Mouse (Mus musculus) adrenal gland (tissue): ENCODE data around the gene Isoc2b.
"Not testable (repeated sequence)": the region's sequence is repeated elsewhere in the genome, so short reads cannot be mapped to it uniquely, and the experiment has no call there.

Experiments used
- intact Hi-C: fragments of 180-260 bp; cut with DNase I; formaldehyde crosslinking; loops from one replicate; pipeline ENCODE4 v1.15.1; 2025

The Isoc2b gene

GRCm38 (mm10) chr7:4837639-4838038, 32.4 kb downstream of the Isoc2b start:
- intact Hi-C loops: no loop called here

DNA sequence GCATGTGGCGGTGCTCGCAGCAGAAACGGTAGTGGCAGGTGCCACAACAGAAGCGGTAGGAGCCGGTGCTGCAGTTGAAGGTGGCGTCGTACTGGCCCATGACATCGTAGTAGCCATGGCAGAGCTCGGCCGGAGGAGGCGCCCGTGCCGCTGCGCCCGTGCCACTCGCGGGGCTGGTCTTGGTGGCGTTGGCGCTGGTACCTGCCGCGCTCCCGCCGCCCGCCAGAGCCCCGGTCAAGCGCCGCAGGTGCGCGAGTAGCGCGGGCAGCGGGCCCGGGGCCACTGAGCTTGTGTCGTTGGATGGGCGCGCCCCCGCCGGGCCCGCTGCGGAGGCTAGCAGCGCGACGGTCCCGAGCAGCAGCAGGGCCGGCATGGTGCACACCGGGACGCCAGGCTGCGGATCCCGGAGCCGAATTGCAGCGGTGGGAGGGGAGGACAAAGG, 33.7 kb downstream of the Isoc2b start:
- intact Hi-C loops: no loop called here

- intact Hi-C loops: no loop called here
Measured at GRCm38 (mm10) chr7:4835631-4836327, 34.3 kb downstream of the Isoc2b start.

- intact Hi-C loops: no loop called here
Measured at GRCm38 (mm10) chr7:4830476-4830875, 39.6 kb downstream of the Isoc2b start.

GRCm38 (mm10) chr7:4825365-4825764, 44.7 kb downstream of the Isoc2b start:
- intact Hi-C loops: no loop called here

DNA sequence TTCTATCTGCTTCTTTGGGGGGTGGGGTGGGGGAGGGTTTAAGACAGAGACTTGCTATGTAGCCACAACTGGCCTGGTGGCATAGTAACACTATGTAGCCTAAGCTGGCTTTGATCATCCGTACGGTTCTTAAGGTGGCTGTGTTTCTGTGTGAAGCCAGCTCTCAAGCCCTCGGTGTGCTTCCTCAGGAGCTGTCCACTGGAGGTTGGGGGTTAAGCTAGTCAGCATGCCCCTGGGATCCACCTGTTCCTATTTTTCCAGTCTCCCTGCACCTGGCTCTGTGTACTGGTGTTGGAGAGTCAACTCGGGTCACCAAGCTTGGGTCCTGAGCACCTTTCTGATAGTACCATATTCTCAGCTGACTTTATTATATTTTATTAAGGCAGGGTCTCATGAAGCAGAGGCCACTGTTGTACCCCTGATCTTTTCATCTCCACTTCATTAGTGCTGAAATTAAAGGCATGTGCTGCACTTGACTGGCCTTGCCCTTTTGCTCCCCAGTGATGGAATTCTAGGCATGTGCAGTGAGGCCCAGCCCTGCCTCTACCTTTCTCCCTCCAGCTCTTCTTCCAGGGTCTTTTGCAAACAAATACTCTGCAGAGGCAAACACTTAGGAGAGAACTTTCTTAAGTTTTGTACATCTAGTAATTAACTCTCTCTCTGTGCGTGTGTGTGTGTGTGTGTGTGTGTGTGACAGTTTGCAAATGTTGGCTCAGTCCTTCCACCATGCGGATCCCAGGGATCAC, 47.7 kb downstream of the Isoc2b start:
- intact Hi-C loops: no loop called here

DNA sequence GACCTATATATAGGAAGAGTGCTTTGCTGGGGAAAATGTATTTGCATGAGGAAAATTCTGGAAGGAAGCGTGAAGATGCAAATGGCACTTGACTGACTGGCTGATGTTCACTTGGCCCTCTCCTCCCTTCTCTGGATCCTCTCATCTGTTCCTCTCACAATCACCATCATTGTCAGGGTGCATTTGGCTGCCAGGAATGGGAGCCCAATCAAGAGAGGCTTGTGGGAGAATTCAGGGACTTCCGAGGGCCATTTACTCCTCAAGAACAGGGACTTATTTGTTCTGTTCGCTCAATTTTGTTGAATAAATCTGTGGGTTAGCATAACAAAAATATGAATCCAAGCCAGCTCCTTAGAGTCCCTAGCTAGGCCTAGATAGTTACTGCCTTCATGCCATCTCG, 48.4 kb downstream of the Isoc2b start:
- intact Hi-C loops: no loop called here

DNA sequence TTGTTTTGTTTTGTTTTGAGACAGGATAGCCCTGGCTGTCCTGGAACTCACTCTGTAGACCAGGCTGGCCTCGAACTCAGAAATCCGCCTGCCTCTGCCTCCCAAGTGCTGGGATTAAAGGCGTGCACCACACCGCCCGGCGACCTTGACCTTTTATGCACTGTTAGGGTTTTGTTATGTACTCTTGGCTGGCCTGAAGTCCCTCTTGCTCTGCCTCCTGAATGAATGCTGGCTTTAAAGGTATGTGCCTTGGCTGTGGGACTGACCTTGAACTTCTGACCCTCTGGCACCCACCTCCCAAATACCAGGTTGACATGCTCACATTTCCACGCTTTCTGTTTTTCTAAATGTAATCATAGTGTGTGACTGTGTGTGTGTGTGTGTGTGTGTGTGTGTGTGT, 49.1 kb downstream of the Isoc2b start:
- intact Hi-C loops: not testable (repeated sequence)

- intact Hi-C loops: loop anchor here (5.0 kb wide), 1 partner anchor 36 kb away; no protein-coding TSS in a partner anchor
Measured at GRCm38 (mm10) chr7:4816559-4816958, 53.5 kb downstream of the Isoc2b start.

DNA sequence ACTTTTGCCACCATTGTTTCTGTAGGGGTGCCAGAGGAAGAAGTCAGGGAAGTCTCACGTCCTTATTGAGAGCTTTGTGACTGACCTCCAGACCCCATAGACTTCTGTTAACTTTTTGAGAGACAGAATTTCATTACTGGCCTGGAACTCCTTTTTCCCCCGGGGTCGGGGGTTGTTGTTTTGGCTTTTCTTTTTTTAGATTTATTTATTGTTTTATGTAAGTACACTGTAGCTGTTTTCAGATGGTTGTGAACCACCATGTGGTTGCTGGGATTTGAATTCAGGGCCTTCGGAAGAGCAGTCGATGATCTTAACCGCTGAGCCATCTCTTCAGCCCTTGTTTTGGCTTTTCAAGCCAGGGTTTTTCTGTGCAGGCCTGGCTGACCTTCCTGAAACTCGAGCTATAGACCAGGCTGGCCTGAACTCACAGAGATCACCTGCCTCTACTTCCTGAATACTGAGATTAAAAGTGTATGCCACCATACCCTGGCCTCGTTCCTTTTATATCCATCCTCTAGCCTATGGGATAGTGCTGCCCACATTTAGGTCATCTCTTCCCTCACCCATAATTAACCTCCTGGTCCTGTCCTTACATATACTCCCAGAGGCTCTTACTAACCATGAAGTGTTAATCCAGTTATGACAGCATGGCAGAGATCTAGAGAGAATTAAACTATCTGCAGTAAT, 56.8 kb downstream of the Isoc2b start:
- intact Hi-C loops: no loop called here

- intact Hi-C loops: no loop called here
Measured at GRCm38 (mm10) chr7:4812303-4813104, 57.6 kb downstream of the Isoc2b start, which contains the start of gene Ube2s. Ube2s (minus strand) TSS chr7:4812590.

DNA sequence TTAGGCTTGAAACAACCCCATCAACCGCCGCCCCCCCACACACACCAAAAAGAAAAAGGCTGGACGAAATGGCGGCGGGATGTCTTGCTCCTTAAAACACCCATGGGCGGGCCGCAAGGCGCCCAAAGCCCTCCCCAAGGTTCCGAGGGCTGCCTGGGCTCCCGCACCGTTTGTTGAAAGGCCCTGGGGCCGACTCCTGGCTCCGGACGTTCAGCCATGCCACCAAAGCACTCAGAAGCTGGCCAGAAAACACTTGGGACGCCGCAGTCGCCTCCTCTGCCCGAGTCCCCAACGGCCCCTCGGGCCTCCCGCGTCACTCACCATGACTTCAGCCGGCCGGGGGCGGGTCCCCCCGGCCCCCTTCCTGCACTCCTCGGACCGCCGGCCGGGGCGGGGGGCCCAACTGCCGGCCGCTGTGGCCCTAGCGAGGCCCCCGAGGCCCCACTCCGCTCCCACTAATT, 58.2 kb downstream of the Isoc2b start:
- intact Hi-C loops: loop anchor here (2.0 kb wide), 1 partner anchor 127 kb away; no protein-coding TSS in a partner anchor

GRCm38 (mm10) chr7:4811131-4811530, 58.9 kb downstream of the Isoc2b start:
- intact Hi-C loops: loop anchor here (2.0 kb wide), 1 partner anchor 128 kb away; no protein-coding TSS in a partner anchor

- intact Hi-C loops: loop anchor here (2.0 kb wide), 1 partner anchor 250 kb away; no protein-coding TSS in a partner anchor
Measured at GRCm38 (mm10) chr7:4806716-4807115, 63.3 kb downstream of the Isoc2b start.

DNA sequence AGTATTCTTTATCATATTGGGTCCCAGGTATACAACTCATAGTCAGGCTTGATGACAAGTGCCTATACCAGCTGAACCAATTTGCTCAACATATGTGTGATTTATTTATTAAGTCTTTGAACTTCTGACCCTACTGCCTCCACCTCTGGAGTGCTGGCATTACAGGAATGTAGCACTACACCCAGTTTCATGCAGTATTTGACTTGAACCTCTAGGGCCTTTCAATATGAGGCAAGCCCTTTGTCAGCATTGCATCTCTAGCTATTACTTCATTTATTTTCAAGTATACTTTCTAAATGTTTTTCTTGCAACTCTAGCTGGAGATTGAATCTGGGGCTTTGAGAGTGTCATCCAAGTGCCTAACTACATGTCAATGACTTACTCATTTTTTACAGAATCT, 67.8 kb downstream of the Isoc2b start:
- intact Hi-C loops: no loop called here

GRCm38 (mm10) chr7:4795767-4796433, 74.2 kb downstream of the Isoc2b start:
- intact Hi-C loops: loop anchor here (10.0 kb wide), 1 partner anchor 171 kb away; no protein-coding TSS in a partner anchor
